Mouse (Mus musculus) lung, adult 2 months (tissue): ENCODE measurements around the gene Naa50.

Source experiments
- CTCF ChIP-seq: fragments of 200-500 bp; IDR thresholded peaks from 2 replicates; pipeline ENCODE4 v1.5.1; 2011; ENCODE audit warnings: mild to moderate bottlenecking, low read length, control low read depth; ENCODE audit not compliant: insufficient read depth
- POLR2A ChIP-seq: fragments of 200-500 bp; IDR thresholded peaks from 2 replicates; pipeline ENCODE4 v1.6.1; 2011; ENCODE audit warnings: low read depth, mild to moderate bottlenecking, control low read depth, low read length, borderline replicate concordance; ENCODE audit errors: extremely low read depth

- no peak for TF ChIP-seq POLR2A
- TF ChIP-seq CTCF: no peak
Observed at GRCm38 (mm10) chr16:44210156-44211053, 70.8 kb downstream of the Naa50 start.
